Mouse (Mus musculus): Measurements from ENCODE around the gene Per1.
"Not testable (repeated sequence)": the region's sequence is repeated elsewhere in the genome, so short reads cannot be mapped to it uniquely, and the experiment has no call there.

The Per1 gene

DNA sequence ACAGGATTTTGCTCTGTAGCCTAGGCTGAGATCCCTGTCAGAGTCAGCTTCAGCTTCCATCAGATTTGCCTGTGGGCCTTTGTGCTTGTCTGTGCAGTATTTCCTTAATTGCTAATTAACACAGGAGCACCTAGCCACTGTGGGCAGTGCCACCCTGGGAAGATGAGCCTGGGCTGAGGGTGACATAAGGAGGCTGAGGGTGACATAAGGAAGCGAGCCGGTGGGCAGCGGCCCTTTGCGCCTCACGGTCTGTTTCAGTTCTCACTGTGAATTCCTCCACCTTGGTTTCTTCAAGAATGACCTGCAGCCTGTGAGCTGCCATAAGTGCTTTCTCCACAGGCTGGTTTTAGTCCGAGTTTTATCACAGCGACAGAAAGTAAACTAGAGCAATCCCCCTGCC lies 13.4 kb upstream of the Per1 start:
- no peak for DNase-seq

DNA sequence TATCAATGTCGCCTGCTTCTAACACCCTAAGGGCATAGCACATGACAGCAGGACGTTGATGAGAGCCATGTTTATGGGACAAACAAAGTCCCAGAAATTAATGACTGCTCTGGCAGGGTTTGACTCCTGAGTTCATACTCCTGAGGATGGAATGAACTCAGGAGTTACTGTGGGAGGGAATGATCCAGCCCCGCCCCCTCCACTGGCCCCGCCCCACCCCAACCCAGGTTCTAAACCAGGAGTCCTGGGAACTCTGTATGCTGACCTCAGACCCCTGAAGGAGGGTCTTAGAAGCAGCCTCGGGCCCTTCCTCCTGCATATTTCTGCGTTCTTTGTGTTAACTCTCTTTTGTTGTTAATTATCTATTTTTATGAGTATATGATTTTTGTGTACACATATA lies 9.4 kb upstream of the Per1 start:
- no peak for DNase-seq

DNA sequence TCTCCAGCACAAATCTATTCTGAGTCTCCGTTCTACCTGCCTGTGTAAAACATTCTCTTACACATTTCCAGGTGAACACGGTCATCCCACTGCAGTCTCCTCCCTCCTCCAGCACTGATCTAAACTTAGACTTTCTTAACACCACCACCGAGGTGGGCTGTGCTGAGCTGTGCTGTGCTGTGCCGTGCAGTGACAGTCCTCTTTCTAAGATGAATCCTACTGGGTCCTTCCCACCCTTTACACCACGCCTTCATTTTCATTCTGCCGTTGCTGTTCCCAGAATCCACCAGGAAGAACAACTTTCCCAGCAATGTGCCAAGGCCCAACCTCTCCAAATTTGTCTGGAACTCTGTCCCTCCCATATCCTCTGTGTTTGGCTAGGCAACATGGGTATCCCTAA lies 8.6 kb upstream of the Per1 start:
- no peak for DNase-seq

DNA sequence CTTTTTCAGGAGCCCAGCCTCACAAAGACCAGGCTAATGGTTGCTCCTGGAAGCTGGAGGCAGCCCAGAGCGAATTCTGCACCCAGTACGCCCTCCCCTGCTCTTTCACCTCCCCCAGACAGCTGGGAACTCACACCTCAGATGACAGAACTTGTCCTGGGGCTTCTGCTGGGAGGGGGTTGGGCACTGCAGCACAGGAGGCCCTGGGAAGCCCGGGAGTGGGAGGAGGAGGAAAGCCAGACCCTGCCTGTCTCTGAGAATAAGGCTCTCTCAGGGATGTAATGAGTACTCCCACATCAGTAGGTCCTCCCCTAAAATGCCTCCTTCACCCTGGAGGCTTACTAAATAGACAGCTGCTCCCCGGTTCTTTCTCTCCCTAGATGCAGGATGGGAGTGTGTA lies 7.9 kb upstream of the Per1 start:
- no peak for DNase-seq

DNA sequence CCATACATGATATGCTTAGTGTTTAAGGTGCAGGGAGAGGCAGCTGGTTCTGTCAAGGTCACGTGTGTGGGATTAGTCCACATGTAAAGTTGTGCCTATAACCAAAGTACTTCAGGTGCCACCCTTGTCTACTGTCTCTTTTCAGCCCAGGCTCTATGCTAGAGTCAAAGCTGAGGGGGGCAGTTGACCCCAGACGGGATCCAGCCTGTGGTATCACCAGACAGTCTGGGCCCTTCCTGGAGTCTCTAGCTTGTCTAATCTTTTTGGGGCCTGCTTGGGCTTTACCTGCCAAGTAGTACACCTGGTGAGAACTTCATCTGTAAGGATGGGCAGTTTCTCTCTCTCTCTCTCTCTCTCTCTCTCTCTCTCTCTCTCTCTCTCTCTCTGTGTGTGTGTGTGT lies 7.4 kb upstream of the Per1 start:
- DNase-seq: no peak

DNA sequence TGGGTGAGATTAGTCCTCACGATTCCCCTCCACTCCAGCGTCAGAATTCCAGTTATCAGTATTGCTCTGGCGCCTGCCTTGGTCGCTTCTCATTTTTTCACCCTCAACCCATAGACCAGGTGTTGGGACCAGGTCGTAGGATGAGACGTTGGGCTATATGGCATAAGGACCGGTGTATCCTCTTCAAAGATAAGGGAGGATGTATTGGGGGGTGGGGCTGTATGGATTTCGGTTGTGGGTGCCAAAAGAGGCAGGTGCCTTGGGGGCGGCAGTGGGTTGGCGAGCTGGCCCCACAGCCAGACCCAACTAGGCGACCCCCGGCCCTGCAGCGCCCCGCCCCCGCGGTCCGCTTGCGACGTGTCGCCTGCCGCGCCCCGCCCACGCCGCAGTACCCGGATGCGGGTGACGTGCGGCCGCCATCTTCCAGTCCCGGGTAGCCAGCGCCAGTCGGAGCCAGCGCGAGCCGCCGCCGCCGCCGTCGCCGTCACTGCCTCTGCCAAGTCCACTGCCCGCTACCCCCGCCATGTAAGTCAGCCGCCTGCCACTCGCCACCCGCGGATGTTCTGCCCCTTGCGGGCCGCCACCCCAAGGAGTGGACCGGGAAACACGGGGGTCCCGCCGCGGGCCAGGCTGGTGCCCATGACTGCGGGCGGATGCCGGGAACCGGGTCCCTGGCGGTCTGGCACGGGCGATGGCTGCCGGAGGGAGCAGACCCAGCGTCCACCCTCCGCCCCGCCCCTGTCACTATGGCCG lies 6.7 kb upstream of the Per1 start, which contains the start of gene Vamp2:
Gene Vamp2 (plus strand): TSS at position 388 of the 753 bp plus-strand sequence.
- peak; percentile 88 to 92 for DNase-seq

DNA sequence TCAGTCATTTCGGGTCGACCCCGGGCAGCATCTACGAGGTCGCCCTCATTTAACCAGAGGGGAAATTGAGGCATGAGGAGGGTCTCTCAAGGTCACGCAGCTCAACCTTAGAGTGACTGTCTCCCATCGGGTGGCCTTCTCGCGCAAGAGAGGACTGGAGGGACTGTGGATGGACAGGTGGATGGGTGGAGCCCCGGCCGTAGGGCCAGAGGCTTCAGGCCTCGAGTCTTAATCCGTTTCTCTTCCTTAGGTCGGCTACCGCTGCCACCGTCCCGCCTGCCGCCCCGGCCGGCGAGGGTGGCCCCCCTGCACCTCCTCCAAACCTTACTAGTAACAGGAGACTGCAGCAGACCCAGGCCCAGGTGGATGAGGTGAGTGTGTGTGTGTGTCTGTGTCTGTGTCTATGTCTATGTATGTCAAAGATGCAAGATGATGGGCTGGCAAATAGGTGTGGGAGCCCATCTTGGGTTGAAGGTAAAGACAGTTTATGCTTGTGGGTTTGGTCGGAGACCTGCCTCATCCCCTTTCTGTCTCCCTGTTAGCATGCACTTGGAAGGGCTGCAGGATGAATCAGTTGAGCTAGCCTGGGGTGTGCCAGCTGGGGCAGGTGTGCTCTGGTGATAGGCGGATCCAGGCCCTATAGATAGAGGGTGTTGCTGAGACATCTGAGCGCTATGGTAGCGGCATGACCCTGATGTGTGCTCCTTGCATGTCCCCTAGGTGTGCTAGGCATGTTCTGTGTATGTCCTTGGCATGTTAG lies 6.0 kb upstream of the Per1 start:
- peak; percentile 23 to 46 for DNase-seq

DNA sequence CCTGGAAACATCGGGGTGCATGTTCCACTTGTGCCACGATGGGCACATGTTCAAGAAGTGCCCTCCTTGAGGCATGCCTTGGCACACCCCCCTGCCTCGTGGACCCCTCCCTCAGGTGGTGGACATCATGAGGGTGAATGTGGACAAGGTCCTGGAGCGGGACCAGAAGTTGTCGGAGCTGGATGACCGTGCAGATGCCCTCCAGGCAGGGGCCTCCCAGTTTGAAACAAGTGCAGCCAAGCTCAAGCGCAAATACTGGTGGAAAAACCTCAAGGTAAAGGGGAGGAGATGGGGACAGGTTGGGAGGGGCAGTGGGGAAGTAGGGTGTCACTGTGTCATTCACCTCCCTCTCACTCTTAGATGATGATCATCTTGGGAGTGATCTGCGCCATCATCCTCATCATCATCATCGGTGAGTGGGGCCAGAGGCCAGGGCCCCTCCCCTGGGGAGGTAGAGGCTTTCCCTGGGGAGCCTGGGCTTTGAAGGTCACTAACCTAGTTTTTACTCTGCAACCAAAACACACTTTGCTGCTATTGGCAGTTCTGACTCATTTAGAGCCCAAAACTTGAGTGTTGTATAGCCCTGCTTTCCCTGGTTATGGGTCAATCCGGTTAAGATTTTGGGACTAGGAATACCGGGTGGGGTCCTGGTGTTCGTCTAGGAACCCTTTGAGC lies 5.3 kb upstream of the Per1 start:
- DNase-seq: no peak

DNA sequence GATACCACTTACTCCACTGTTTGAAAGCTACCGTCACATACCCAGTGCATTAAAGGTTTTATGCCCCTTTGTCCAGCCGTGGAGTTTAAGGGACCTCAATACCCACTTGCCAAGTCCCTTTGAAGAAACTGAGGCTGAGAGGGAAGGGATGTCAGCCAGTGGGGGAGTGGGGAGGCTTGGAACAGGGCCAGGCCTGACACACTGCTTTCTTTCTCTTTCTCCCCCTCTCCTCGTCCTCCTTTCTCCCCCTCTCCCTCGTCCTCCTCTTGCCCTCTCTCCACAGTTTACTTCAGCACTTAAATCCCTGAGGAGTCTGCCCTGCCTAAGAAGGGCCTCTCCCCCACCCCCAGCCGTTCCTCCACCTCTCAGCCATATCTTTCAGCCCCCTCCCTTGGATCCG lies 4.7 kb upstream of the Per1 start:
- no peak for DNase-seq

DNA sequence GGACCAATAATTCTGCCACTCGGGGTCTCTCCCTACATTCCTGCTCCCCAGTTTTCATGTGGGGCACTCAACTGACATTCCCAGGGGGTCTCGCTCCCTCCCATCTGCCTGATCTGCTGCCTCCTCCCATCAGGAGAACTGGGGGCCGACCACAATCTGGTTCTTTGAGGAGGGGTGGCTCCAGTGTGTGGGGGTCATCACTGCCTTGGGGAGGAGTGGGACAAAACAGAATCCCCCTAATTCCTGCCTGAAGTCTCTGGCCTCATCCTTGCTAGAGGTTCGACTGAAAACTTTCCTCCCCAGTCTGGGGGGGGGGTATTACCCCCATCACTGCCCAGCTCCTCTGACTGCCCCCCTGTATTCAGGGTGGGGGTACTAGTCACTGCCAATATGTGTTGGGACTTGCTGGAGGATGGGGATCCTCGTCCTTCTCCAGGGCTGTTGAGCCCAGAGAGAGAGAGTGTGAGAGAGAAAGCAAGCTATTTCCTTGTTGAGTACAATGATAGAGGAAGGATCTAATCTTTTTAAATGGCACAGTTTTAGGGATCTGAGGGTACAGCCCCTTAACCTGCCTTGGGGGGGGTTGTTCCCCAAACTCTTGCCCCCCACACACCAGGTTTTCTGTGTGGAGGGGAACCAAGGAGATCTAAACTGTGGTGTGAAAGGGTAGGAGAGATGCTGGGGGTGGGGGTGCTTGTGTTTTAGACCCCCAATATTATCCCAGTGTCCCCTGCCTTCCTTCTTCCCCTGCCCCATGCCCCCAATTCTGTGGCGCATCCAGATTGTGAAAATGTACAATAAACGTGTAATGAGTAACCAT lies 3.2 kb upstream of the Per1 start:
- DNase-seq: no peak

DNA sequence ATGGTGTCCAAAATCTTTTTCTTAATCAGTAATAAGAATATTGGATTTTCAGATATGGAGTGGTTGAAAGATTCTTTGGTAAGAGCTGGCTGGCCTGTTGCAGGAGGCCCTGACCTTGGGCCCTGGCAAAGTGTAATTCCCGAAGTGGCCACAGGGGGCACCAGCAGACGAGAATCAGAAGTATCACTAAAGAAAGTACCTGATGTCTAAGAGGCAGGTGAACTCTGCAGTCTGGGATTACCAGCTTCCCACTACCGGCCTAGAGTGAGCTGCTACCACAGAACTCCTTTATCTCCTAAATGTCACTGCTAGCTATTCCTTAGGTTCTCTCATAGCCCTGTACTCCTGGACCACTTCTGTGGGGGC lies 2.6 kb upstream of the Per1 start:
- peak; percentile 83 to 89 for DNase-seq

DNA sequence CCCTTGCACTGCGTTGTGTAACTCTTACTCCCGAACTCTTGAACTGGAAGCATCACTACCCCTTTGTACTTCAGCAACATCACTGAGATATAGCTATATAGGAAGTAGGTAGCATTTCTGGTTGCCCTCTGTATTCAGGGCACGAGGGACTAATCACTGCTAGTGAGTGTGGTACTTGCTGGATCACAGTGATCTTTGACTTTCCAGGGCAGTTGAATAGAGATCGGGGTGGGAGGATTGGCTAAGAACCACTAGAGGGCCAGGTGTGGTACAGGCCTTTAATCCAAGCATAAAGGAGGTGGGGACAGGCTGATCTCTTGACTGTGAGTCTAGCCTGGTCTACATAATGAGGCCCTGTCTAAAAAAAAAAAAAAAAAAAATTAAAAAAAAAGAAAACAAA lies 2.1 kb upstream of the Per1 start:
- DNase-seq: no peak

DNA sequence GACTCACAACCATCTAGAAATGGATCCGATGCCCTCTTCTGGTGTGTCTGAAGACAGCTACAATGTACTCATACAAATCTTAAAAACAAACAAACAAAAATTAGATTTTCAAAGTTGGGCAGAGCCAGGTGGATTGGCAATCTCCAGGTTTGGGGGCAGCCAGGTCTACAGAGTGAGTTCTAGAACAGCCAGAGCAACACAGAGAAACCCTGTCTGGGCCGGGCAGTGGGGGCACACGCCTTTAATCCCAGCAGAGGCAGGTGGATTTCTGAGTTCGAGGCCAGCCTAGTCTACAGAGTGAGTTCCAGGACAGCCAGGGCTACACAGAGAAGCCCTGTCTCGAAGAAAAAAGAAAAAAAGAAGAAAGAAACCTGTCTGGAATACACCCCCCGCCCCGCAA lies 1.2 kb upstream of the Per1 start:
- not testable (repeated sequence) for DNase-seq

DNA sequence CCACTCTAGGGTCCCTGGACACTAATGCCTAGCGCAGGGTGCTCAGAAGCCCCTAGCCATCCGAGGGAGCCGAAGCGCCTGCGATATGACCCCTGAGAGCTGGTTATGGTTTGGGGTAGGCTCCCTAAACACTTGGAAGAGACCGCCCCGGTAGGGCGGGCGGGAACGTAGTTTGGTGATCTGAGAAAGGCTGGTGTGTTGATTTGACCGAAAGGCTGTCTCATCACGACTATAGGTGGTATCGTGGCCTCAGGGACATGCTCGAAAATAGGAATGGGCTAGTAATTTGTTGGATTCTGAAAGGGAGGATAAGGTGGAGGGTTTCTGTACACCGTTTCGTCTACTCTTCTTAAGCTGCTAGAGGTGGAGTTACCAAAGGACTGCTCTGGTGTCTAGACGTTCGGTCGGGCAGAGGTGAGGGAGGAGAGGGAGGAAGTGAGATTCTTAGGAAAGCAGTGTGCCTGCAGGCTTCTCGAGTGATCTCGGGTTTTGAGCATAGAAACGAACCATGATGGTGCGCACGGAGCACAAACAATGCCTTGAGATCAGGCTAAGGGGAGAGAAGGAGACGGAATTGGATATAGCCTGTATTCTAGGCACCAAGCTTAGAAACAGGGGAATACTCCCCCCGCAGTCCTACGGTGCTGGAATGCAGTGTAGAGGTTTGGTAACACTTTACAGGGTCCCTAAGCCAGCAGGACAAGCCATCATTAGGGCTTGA lies 654 bp downstream of the Per1 start:
- DNase-seq: peak; percentile 37 to 46

DNA sequence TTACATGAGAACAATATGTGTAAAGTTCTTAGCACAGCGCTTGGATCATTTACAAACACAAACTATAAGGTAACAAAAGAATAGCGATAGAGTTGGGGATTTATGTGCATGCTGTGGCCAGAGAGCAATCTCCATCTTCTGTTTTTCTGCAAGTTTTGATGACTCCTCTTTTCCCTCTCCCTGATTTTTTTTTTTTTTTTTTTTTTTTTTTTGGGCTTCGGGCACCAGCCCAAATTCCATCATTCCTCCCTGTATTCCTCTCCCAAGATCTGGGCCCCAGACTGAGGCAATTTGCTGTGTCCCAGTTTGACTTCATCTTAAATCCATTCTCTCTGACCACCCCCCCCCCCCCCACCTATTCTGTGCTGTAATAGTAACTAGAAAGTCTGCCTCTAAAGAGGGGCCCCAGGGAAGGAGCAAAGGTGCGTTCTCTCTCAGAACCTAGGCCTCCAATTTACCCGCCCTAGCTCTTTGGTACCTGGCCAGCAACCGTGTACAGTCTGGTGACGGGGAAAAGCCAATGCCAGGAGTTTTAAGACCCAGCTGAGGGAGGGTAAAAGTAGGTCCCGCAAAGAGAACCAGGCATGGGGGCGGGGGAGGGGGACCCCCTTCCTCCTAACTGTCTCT lies 1.5 kb downstream of the Per1 start:
- DNase-seq: no peak

DNA sequence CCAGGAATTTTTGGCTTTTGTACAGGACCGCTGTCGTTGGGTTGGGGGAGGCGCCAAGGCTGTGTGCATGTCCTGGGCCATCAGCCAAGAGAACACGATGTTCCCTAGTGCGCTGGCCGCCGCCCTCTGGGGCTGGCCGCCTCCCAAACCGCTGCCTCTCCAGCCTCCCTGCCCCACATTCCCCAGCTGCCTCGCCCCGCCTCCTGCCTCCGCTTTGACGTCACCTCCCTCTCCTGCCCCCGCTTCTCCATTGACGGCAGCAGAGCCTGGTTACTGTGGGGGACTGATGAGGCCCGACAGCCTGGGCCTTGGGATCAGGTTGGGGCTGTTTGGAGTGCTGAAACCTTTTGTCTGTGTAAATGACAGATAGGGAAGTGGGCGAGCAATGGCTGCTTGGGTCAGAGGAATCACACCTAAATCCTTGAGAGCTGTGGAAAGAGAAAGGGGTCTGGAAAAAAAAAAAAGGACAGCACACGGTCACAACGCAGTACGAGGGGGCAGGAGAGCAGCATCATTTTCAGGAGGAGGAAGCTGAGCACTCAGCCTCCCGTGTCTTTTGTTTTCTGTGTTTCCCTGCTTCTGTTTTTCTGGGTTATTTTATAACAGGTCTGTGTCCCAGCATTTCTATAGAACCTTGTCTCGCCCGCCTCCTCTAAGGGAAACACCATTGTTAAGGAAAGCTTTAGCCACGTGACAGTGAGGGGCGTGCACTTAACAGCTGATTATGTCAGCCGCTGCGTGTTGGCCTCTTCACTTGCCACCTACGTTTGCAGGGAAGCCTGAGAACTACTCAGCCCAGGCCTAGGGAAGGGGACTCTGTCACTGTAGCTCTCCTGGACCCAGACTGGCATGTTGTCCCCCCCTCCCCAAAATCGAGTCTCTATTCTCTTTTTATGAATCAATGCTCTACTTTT lies 2.2 kb downstream of the Per1 start:
- DNase-seq: peak; percentile 93

DNA sequence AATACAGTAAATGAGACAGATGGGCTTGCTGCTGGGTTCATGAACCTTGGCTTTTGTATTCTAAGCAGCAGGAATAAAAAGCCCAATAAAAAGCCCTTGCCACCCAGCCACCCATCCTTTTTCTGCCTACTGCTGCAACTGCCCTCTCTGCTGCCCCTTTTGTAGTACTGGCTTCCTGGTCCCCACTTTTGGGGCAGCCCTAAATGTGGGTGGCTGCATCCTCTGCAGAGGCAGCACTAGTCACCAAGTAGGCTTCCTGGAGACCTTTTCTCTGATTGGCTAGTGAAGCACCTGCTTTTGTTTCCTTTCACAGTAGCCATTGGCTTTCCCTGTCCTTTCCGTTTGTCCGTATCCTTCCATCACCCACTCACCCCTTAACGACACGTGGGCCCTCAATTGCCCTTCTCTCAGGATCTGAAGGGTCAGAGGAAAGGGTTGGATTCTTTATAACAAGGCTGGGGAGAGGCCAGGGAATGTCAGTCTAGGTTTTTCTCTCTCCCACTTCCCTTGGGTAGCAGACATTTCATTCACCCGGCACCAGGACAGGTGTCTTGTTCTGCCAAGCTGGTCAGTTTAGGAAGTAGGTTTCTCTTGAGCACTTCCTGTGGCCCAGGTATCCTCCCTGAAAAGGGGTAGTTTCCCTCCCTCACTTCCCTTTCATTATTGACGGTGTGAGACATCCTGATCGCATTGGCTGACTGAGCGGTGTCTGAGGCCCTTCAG lies 3.2 kb downstream of the Per1 start:
- peak; percentile 32 to 60 for DNase-seq

DNA sequence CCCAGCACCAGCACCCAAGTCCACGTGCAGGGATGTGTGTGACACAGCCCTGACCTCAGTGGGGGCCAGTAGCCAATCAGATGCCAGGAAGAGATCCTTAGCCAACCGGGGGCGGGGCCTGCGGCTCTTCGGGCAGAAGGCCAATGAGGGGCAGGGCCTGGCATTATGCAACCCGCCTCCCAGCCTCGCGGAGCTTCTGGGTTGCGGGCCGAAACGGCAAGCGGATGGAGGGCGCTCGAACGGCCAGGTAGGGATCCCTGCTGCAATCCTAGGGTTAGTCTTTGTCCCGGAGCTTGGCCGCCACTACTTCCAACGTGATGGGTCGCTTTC lies 3.7 kb downstream of the Per1 start:
- DNase-seq: peak; percentile 88 to 92

DNA sequence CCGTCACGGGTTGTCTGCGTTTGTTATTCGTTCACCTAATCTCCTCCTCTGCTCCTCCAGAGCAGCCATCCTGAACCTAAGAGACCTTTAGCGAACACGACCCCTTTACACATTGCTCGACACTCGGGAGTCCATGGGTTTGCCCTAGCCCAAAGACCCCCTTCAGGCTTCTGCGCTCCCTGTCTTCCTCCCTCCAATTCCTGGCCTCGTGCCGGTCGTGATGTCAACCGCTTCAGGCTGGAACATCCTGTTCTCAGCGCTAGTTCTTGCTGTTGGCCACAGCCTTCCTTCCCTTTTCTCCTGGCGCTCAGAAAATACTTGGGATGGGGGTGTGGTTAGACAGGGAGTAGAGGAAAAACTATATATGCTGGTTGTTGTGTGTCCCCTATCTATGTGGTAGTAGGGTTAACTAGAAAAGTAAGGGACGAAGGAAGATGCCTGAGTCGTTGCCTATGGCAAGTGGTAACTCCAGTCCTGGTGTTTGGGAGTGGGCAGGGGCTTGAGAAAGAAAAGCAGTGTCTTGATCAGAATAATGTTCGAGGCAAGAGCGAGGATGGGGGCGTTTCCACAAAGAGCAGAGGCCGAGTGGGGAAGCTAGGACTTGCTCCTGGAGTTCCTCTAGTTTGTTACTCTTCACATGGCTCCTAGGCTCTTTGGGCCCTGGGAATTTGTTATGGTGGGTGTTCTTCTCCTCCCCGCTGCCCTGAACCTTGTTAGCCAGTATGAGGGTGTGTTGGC lies 4.3 kb downstream of the Per1 start:
- DNase-seq: peak; percentile 29 to 46

All from thymus, postnatal 36 days (tissue).